Mouse (Mus musculus): Measurements from ENCODE around the gene Trpv4. TPM values are rescaled to one million over a fixed set of nuclear protein-coding genes. Genes with fewer than 3 reads are reported as not detected.

Gene Trpv4
- polyA plus RNA-seq, 1 experiment = 127 TPM

- no peaks in the 10 kb centered on the region for H3K27me3 ChIP-seq (replicated peaks; ENCODE audit: control insufficient read depth, insufficient read depth, low read length)
- H3K27ac ChIP-seq (ENCODE audit: insufficient read depth, low read depth, low read length) = no peak overlapping the region
- TF ChIP-seq CTCF (conservative IDR thresholded peaks at IDR 0.05; ENCODE audit: insufficient read depth, insufficient read length, low read depth, low read length) = no peak
- TF ChIP-seq POLR2A (IDR thresholded peaks at IDR 0.05; ENCODE audit: low read depth, low read length) = no peak
- H3K36me3 ChIP-seq (ENCODE audit: control insufficient read depth, insufficient read depth, low read length) = no peaks in the 10 kb centered on the region
- no peak for DNase-seq
- WGBS = 71% methylated on average over 6 of the region's 6 CpGs
- H3K4me3 ChIP-seq (ENCODE audit: insufficient read depth, low read depth, low read length) = no peak overlapping the region
- peaks cover 18% of the 10 kb centered on the region for H3K4me1 ChIP-seq (ENCODE audit: control insufficient read depth, insufficient read depth, low read length)
These were observed 13.3 kb downstream of the Trpv4 start for GRCm38 (mm10) chr5:114644918-114645317.

- H3K36me3 ChIP-seq (ENCODE audit: control insufficient read depth, insufficient read depth, low read length) = no peaks in the 10 kb centered on the region
- H3K4me3 ChIP-seq (ENCODE audit: insufficient read depth, low read depth, low read length) = no peak overlapping the region
- no peaks in the 10 kb centered on the region for H3K27me3 ChIP-seq (replicated peaks; ENCODE audit: control insufficient read depth, insufficient read depth, low read length)
- no peak for DNase-seq
- WGBS = 79% methylated on average over 10 of the region's 10 CpGs
- TF ChIP-seq POLR2A (IDR thresholded peaks at IDR 0.05; ENCODE audit: low read depth, low read length) (no peak), CTCF (conservative IDR thresholded peaks at IDR 0.05; ENCODE audit: insufficient read depth, insufficient read length, low read depth, low read length) (no peak)
- H3K27ac ChIP-seq (ENCODE audit: insufficient read depth, low read depth, low read length) = no peak overlapping the region
- no peaks in the 10 kb centered on the region for H3K4me1 ChIP-seq (ENCODE audit: control insufficient read depth, insufficient read depth, low read length)
These were observed 17.4 kb downstream of the Trpv4 start for GRCm38 (mm10) chr5:114640809-114641208.

- TF ChIP-seq CTCF (conservative IDR thresholded peaks at IDR 0.05; ENCODE audit: insufficient read depth, insufficient read length, low read depth, low read length) (no peak), POLR2A (IDR thresholded peaks at IDR 0.05; ENCODE audit: low read depth, low read length) (no peak)
- Histone ChIP-seq H3K27ac (ENCODE audit: insufficient read depth, low read depth, low read length) (no peak overlapping the region), H3K4me1 (ENCODE audit: control insufficient read depth, insufficient read depth, low read length) (no peaks in the 10 kb centered on the region), H3K27me3 (replicated peaks; ENCODE audit: control insufficient read depth, insufficient read depth, low read length) (no peaks in the 10 kb centered on the region), H3K4me3 (ENCODE audit: insufficient read depth, low read depth, low read length) (no peak overlapping the region), H3K36me3 (ENCODE audit: control insufficient read depth, insufficient read depth, low read length) (no peaks in the 10 kb centered on the region)
- DNase-seq = no peak
- 25% methylated on average over 7 of the region's 7 CpGs for WGBS
These were observed 18.6 kb downstream of the Trpv4 start for GRCm38 (mm10) chr5:114639645-114639957.

GRCm38 (mm10) chr5:114638769-114639644 is 19.2 kb downstream of the Trpv4 start:
- Histone ChIP-seq H3K4me3 (ENCODE audit: insufficient read depth, low read depth, low read length) (no peak overlapping the region), H3K36me3 (ENCODE audit: control insufficient read depth, insufficient read depth, low read length) (no peaks in the 10 kb centered on the region), H3K27ac (ENCODE audit: insufficient read depth, low read depth, low read length) (no peak overlapping the region), H3K4me1 (ENCODE audit: control insufficient read depth, insufficient read depth, low read length) (no peaks in the 10 kb centered on the region), H3K27me3 (replicated peaks; ENCODE audit: control insufficient read depth, insufficient read depth, low read length) (no peaks in the 10 kb centered on the region)
- WGBS = 19% methylated on average over 22 of the region's 22 CpGs
- peak; percentile 88 for TF ChIP-seq CTCF (conservative IDR thresholded peaks at IDR 0.05; ENCODE audit: insufficient read depth, insufficient read length, low read depth, low read length)
- TF ChIP-seq POLR2A (IDR thresholded peaks at IDR 0.05; ENCODE audit: low read depth, low read length) = no peak
- DNase-seq = peak; percentile 90

GRCm38 (mm10) chr5:114636091-114636490 is 22.1 kb downstream of the Trpv4 start:
- no peak for TF ChIP-seq CTCF (conservative IDR thresholded peaks at IDR 0.05; ENCODE audit: insufficient read depth, insufficient read length, low read depth, low read length)
- no peak for TF ChIP-seq POLR2A (IDR thresholded peaks at IDR 0.05; ENCODE audit: low read depth, low read length)
- no peaks in the 10 kb centered on the region for H3K27me3 ChIP-seq (replicated peaks; ENCODE audit: control insufficient read depth, insufficient read depth, low read length)
- H3K4me3 ChIP-seq (ENCODE audit: insufficient read depth, low read depth, low read length) = no peak overlapping the region
- H3K27ac ChIP-seq (ENCODE audit: insufficient read depth, low read depth, low read length) = no peak overlapping the region
- 83% methylated on average over 25 of the region's 25 CpGs for WGBS
- no peaks in the 10 kb centered on the region; the same call in 1 of the 2 replicates for H3K36me3 ChIP-seq (ENCODE audit: control insufficient read depth, insufficient read depth, low read length)
- no peak for DNase-seq
- H3K4me1 ChIP-seq (ENCODE audit: control insufficient read depth, insufficient read depth, low read length) = no peaks in the 10 kb centered on the region

- no peak overlapping the region for H3K4me3 ChIP-seq (ENCODE audit: insufficient read depth, low read depth, low read length)
- no peaks in the 10 kb centered on the region for H3K4me1 ChIP-seq (ENCODE audit: control insufficient read depth, insufficient read depth, low read length)
- no peak overlapping the region for H3K27ac ChIP-seq (ENCODE audit: insufficient read depth, low read depth, low read length)
- no peaks in the 10 kb centered on the region; the same call in 1 of the 2 replicates for H3K36me3 ChIP-seq (ENCODE audit: control insufficient read depth, insufficient read depth, low read length)
- WGBS = 62% methylated on average over 2 of the region's 2 CpGs
- no peaks in the 10 kb centered on the region for H3K27me3 ChIP-seq (replicated peaks; ENCODE audit: control insufficient read depth, insufficient read depth, low read length)
- DNase-seq = peak; percentile 40
- TF ChIP-seq POLR2A (IDR thresholded peaks at IDR 0.05; ENCODE audit: low read depth, low read length) = no peak
- TF ChIP-seq CTCF (conservative IDR thresholded peaks at IDR 0.05; ENCODE audit: insufficient read depth, insufficient read length, low read depth, low read length) = peak; percentile 47
These were observed 26.9 kb downstream of the Trpv4 start for GRCm38 (mm10) chr5:114631336-114631735.

GRCm38 (mm10) chr5:114625590-114625989 is 32.6 kb downstream of the Trpv4 start:
- Histone ChIP-seq H3K27me3 (replicated peaks; ENCODE audit: control insufficient read depth, insufficient read depth, low read length) (no peaks in the 10 kb centered on the region), H3K36me3 (ENCODE audit: control insufficient read depth, insufficient read depth, low read length) (no peaks in the 10 kb centered on the region), H3K27ac (ENCODE audit: insufficient read depth, low read depth, low read length) (no peak overlapping the region), H3K4me1 (ENCODE audit: control insufficient read depth, insufficient read depth, low read length) (no peaks in the 10 kb centered on the region), H3K4me3 (ENCODE audit: insufficient read depth, low read depth, low read length) (no peak overlapping the region)
- peak; percentile 73 for TF ChIP-seq CTCF (conservative IDR thresholded peaks at IDR 0.05; ENCODE audit: insufficient read depth, insufficient read length, low read depth, low read length)
- TF ChIP-seq POLR2A (IDR thresholded peaks at IDR 0.05; ENCODE audit: low read depth, low read length) = no peak
- DNase-seq = peak; percentile 54
- 11% methylated on average over 3 of the region's 3 CpGs for WGBS

Data from kidney, adult 2 months (tissue).